Mouse (Mus musculus) liver, embryonic 15.5 days (tissue): ENCODE measurements around the gene Lama2. TPM values are rescaled to one million over a fixed set of nuclear protein-coding genes. Genes with fewer than 3 reads are reported as not detected.

Experiments used
- ATAC-seq: fragments of 200-750 bp; cut with Nextera tagmentation; 2 replicates; pipeline ENCODE4 v1.8.0; 2017; ENCODE audit warnings: moderate number of reproducible peaks, mild to moderate bottlenecking, moderate library complexity; ENCODE audit not compliant: insufficient read depth
- H3K27ac ChIP-seq: fragments of 300-500 bp; sonication (generic); replicated peaks from 2 replicates; pipeline ENCODE4 v1.5.1; 2015; ENCODE audit warnings: mild to moderate bottlenecking, inconsistent platforms
- H3K27me3 ChIP-seq: fragments of 300-500 bp; sonication (generic); 2 replicates; pipeline ENCODE4 v1.6.1; 2015; ENCODE audit warnings: mild to moderate bottlenecking, inconsistent platforms
- H3K36me3 ChIP-seq: fragments of 300-500 bp; sonication (generic); replicated peaks from 2 replicates; pipeline ENCODE4 v1.6.1; 2015; ENCODE audit warnings: moderate library complexity, mild to moderate bottlenecking, inconsistent platforms
- H3K4me1 ChIP-seq: fragments of 300-500 bp; sonication (generic); replicated peaks from 2 replicates; pipeline ENCODE4 v1.6.1; 2015; ENCODE audit warnings: inconsistent platforms
- H3K4me2 ChIP-seq: fragments of 300-500 bp; sonication (generic); 2 replicates; pipeline ENCODE4 v1.6.1; 2015; ENCODE audit warnings: moderate library complexity, mild to moderate bottlenecking, inconsistent platforms
- H3K4me3 ChIP-seq: fragments of 300-500 bp; sonication (generic); replicated peaks from 2 replicates; pipeline ENCODE4 v1.5.1; 2015; ENCODE audit warnings: mild to moderate bottlenecking, inconsistent platforms
- H3K9ac ChIP-seq: fragments of 300-500 bp; sonication (generic); 2 replicates; pipeline ENCODE4 v1.6.1; 2015; ENCODE audit warnings: moderate library complexity, mild to moderate bottlenecking, inconsistent platforms
- H3K9me3 ChIP-seq: fragments of 300-500 bp; sonication (generic); replicated peaks from 2 replicates; pipeline ENCODE4 v1.6.1; 2016; ENCODE audit warnings: inconsistent platforms
- WGBS: fragments of 180-500 bp; shearing (Covaris S2); methylation state at CpG from one replicate; pipeline ENCODE4 v1.1.7; 2015; ENCODE audit warnings: mixed read lengths; ENCODE audit not compliant: insufficient replicate concordance; 5-methylcytosine and 5-hydroxymethylcytosine counted together
- polyA plus RNA-seq: library from polyadenylated mRNA; unstranded; fragments of >200 nt; fragmentation: Nextera tagmentation; extraction: Ambion mirVana; gene quantifications from 2 replicates; pipeline ENCODE4 v1.2.1, GENCODE M21; 2015

Gene Lama2
- polyA plus RNA-seq, result 0.51 and 0.58 TPM in 2 replicates

DNA sequence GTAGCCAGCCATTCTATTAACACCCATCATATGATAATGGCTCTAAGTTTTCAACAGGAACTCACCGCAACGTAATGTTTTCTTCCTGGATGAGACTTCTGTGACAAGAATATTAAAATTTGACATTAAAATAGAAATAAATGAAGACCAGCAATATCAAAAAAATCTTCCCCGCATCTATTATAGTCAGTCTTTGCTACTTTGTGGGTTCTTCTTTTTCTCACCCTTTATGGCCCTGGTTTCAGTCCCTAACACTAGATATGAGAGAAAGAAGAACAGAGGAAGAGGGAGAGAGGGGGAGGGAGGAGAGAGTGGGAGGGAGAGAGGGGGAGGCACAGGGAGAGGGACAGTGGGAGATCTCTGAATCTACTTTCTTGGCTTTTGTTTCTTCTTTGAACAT lies at the start of gene Lama2:
TSS of gene Lama2 (minus strand) at position 101 of the 400 bp plus-strand sequence.
- Histone ChIP-seq H3K27ac (no peak within 1 kb of the TSS), H3K4me3 (no peak within 1 kb of the TSS), H3K27me3 (no peaks in the 10 kb centered on the region), H3K9me3 (no peaks in the 10 kb centered on the region), H3K36me3 (no peaks in the 10 kb centered on the region), H3K4me1 (no peaks in the 10 kb centered on the region), H3K9ac (no peak within 1 kb of the TSS), H3K4me2 (no peak within 1 kb of the TSS)
- 73% methylated on average over 3 of the region's 3 CpGs for WGBS
- ATAC-seq, result no peak

DNA sequence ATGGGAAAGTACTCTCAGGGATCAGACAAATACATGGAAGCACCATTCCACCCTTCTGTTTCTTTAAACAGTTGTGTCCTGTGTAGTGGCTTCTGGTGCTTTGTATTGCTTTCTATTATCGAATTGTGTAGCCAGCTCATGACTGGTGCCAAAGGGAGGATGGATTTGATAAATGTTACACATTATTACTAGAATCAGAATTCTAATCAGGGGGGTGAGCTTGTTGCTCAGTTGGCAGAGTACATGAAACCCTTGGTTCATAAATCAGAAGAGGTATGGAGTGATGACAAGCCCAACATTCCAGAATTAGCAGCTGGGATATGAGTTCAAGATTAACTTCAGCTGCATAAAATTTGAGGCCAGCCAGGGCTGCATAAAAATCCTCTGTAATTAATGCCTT lies 44.8 kb upstream of the Lama2 start:
- Histone ChIP-seq H3K9ac (no peak overlapping the region), H3K36me3 (no peaks in the 10 kb centered on the region), H3K9me3 (no peaks in the 10 kb centered on the region), H3K4me2 (no peak overlapping the region), H3K27ac (no peak overlapping the region), H3K4me3 (no peak overlapping the region), H3K27me3 (no peaks in the 10 kb centered on the region), H3K4me1 (no peaks in the 10 kb centered on the region)
- ATAC-seq, result no peak
- 54% methylated on average over 1 of the region's 1 CpGs for WGBS

DNA sequence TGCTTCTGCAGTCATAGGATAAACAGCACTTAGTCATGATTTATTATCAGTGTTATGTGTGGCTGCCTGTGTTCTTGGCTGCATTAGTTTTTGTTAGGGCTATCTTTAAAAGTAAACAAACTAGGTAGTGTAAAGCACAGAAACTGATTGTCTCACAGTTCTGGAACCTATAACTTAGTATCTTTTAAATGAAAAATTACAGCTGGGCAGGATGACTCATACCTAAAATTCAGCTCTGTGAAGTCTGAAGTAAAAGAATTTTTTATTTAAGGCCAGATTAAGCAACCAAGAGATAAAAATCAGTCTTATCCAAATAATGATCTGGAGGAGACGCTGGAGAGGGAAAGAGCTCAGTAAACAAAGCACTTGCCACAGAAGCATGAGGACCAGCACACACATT lies 43.8 kb upstream of the Lama2 start:
- Histone ChIP-seq H3K9ac (no peak overlapping the region), H3K27ac (no peak overlapping the region), H3K36me3 (no peaks in the 10 kb centered on the region), H3K4me3 (no peak overlapping the region), H3K4me1 (no peaks in the 10 kb centered on the region), H3K27me3 (no peaks in the 10 kb centered on the region), H3K4me2 (no peak overlapping the region), H3K9me3 (no peaks in the 10 kb centered on the region)
- ATAC-seq, result no peak
- 54% methylated on average over 1 of the region's 1 CpGs for WGBS

DNA sequence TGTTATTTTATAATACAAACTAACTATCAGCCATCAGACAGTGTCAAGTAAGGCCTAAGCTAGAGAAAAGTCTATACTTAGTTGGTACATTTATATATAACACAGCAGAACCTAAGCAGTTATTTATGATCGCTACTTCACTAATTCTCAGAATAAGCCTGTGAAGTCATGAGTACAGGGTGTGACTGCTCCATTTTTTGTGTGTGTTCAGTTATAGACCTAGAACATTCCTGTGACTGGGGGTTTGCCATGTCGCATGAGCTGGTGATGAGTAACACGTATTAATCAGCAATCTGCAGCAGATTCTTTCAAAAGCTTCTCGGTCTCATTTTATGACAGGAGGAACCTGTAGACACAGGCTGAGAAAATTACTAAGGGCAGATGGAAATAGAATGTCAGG lies 34.6 kb upstream of the Lama2 start:
- Histone ChIP-seq H3K36me3 (no peaks in the 10 kb centered on the region), H3K4me3 (no peak overlapping the region), H3K9ac (no peak overlapping the region), H3K4me1 (no peaks in the 10 kb centered on the region), H3K9me3 (no peaks in the 10 kb centered on the region), H3K4me2 (no peak overlapping the region), H3K27ac (no peak overlapping the region), H3K27me3 (no peaks in the 10 kb centered on the region)
- ATAC-seq, result no peak
- 65% methylated on average over 4 of the region's 4 CpGs for WGBS

- H3K4me1 ChIP-seq, result no peaks in the 10 kb centered on the region
- 60% methylated on average over 8 of the region's 8 CpGs for WGBS
- ATAC-seq, result no peak
These were observed 33.3 kb upstream of the Lama2 start for GRCm38 (mm10) chr10:27652694-27653335.

GRCm38 (mm10) chr10:27635721-27636120 lies 16.2 kb upstream of the Lama2 start:
- H3K36me3 ChIP-seq, result no peaks in the 10 kb centered on the region
- H3K9me3 ChIP-seq, result no peaks in the 10 kb centered on the region
- no peak for ATAC-seq
- no peak overlapping the region for H3K27ac ChIP-seq
- no peak overlapping the region for H3K4me2 ChIP-seq
- H3K4me1 ChIP-seq, result no peaks in the 10 kb centered on the region
- H3K4me3 ChIP-seq, result no peak overlapping the region
- H3K27me3 ChIP-seq, result no peaks in the 10 kb centered on the region
- whole genome bisulfite sequencing, result 39% methylated on average over 2 of the region's 2 CpGs
- no peak overlapping the region for H3K9ac ChIP-seq

More at GRCm38 (mm10) chr10:27652694-27653335, 33.3 kb upstream of the Lama2 start:
- Histone ChIP-seq H3K36me3 (no peaks in the 10 kb centered on the region), H3K27me3 (no peaks in the 10 kb centered on the region), H3K27ac (no peak overlapping the region), H3K9ac (no peak overlapping the region), H3K9me3 (no peaks in the 10 kb centered on the region), H3K4me2 (no peak overlapping the region), H3K4me3 (no peak overlapping the region)

GRCm38 (mm10) chr10:27631002-27631401 lies 11.4 kb upstream of the Lama2 start:
- Histone ChIP-seq H3K9ac (no peak overlapping the region), H3K4me3 (no peak overlapping the region), H3K4me2 (no peak overlapping the region), H3K36me3 (no peaks in the 10 kb centered on the region), H3K9me3 (no peaks in the 10 kb centered on the region), H3K27ac (no peak overlapping the region), H3K4me1 (no peaks in the 10 kb centered on the region), H3K27me3 (no peaks in the 10 kb centered on the region)
- WGBS, result 65% methylated on average over 4 of the region's 4 CpGs
- no peak for ATAC-seq

GRCm38 (mm10) chr10:27621697-27622449 lies 2.3 kb upstream of the Lama2 start:
- no peak overlapping the region for H3K4me3 ChIP-seq
- no peaks in the 10 kb centered on the region for H3K36me3 ChIP-seq
- H3K4me2 ChIP-seq, result no peak overlapping the region
- no peaks in the 10 kb centered on the region for H3K9me3 ChIP-seq
- H3K27me3 ChIP-seq, result no peaks in the 10 kb centered on the region
- WGBS, result 43% methylated on average over 9 of the region's 9 CpGs
- H3K4me1 ChIP-seq, result no peaks in the 10 kb centered on the region
- no peak overlapping the region for H3K9ac ChIP-seq
- H3K27ac ChIP-seq, result no peak overlapping the region
- ATAC-seq, result no peak

- H3K27ac ChIP-seq, result no peak overlapping the region
- no peaks in the 10 kb centered on the region for H3K9me3 ChIP-seq
- H3K9ac ChIP-seq, result no peak overlapping the region
- H3K36me3 ChIP-seq, result no peaks in the 10 kb centered on the region
- H3K4me1 ChIP-seq, result no peaks in the 10 kb centered on the region
- H3K27me3 ChIP-seq, result no peaks in the 10 kb centered on the region
- no peak overlapping the region for H3K4me3 ChIP-seq
- H3K4me2 ChIP-seq, result no peak overlapping the region
- ATAC-seq, result no peak
- WGBS, result 63% methylated on average over 4 of the region's 4 CpGs
These were observed 2.0 kb downstream of the Lama2 start for GRCm38 (mm10) chr10:27617522-27618020.

DNA sequence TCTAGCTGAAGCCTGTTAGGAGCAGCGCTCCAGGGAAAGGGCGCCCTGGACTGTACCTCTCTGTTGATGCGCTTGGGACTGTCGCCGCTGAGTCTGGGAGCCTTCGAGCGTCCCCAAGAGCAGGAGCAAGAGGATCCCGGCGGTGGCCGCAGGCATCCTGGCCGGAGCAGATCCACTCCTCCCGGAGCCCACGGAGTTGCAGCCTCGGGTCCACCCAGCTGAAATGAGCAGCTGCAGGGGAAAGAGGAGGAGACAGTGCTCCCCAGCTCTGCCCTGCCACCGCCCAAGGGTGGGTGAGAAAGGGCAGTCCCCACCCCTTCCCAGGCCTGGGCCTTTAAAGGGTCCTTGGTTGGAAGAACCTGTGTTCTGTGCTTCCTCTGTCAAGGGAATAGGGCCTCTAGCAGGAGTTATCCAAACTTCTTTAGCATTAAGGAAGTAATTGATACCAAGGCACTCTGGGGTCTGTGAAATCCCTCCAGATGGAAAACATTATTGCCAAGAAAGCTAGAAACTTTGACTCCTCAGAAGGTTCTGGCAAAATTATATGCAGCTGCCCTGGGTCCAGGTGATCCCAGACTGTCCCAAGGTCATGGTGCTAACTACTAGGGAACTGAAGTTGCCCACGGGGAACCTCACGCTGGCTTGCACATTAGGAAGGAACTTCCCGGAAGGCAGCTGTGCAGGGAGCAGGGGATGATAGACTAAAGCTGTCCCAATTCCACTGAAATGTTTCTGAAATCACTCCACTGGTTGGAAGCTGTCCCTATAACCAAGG lies 2.7 kb downstream of the Lama2 start:
- Histone ChIP-seq H3K27ac (no peak overlapping the region), H3K36me3 (no peaks in the 10 kb centered on the region)

DNA sequence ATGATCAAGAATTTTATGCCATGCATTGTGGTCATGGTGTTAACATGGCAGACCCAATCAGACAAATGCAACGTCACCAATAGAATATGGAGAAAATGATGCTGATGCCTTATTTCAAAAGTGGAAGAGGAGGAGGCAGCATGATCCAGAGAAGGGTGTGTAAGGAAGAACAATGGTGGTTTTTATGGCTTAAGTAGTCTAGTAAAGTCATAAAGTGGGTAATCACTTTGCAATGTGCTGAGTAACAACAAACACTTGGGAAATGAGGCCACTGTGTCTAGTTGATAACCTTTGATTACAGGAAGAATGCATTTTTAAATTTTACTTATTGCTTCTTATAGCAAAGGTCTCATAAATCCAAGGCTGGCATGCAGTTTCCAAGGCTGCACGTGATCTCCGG lies 23.9 kb downstream of the Lama2 start:
- Histone ChIP-seq H3K4me2 (no peak overlapping the region), H3K27me3 (no peaks in the 10 kb centered on the region), H3K9me3 (no peaks in the 10 kb centered on the region), H3K36me3 (no peaks in the 10 kb centered on the region), H3K4me3 (no peak overlapping the region), H3K4me1 (no peaks in the 10 kb centered on the region), H3K27ac (no peak overlapping the region), H3K9ac (no peak overlapping the region)
- WGBS, result 66% methylated on average over 3 of the region's 3 CpGs
- no peak for ATAC-seq

More for the DNA sequence above, 2.7 kb downstream of the Lama2 start:
- Histone ChIP-seq H3K27me3 (no peaks in the 10 kb centered on the region), H3K9me3 (no peaks in the 10 kb centered on the region), H3K4me1 (no peaks in the 10 kb centered on the region), H3K4me3 (no peak overlapping the region), H3K9ac (no peak overlapping the region), H3K4me2 (peak overlapping the region; percentile 13; the same call in 1 of the 2 replicates)
- ATAC-seq, result no peak
- 16% methylated on average over 18 of the region's 18 CpGs for WGBS
